Mouse (Mus musculus): ENCODE measurements at regions not wholly inside any gene's neighbourhood (a gene's known extent, or its start where the extent isn't known, plus 50 kb on each side); places are given as distances from the start of the nearest gene placed in this dataset.

GRCm38 (mm10) chr2:133436913-133437843 is 114.8 kb upstream of the Bmp2 start:
- no peak for ATAC-seq (ENCODE audit: poor library complexity, severe bottlenecking)

- ATAC-seq (ENCODE audit: poor library complexity, severe bottlenecking), result no peak
Measured at GRCm38 (mm10) chr2:133438018-133438417, 113.9 kb upstream of the Bmp2 start.

GRCm38 (mm10) chr2:133443024-133443423 is 108.9 kb upstream of the Bmp2 start:
- no peak for ATAC-seq (ENCODE audit: poor library complexity, severe bottlenecking)

GRCm38 (mm10) chr2:133443490-133443889 is 108.5 kb upstream of the Bmp2 start:
- ATAC-seq (ENCODE audit: poor library complexity, severe bottlenecking), result no peak

GRCm38 (mm10) chr2:133452947-133453346 is 99.0 kb upstream of the Bmp2 start:
- ATAC-seq (ENCODE audit: poor library complexity, severe bottlenecking), result no peak

GRCm38 (mm10) chr2:133455484-133456170 is 96.3 kb upstream of the Bmp2 start:
- ATAC-seq (ENCODE audit: poor library complexity, severe bottlenecking), result no peak

- no peak for ATAC-seq (ENCODE audit: poor library complexity, severe bottlenecking)
Measured at GRCm38 (mm10) chr2:133456785-133457184, 95.2 kb upstream of the Bmp2 start.

GRCm38 (mm10) chr2:133458735-133459134 is 93.2 kb upstream of the Bmp2 start:
- ATAC-seq (ENCODE audit: poor library complexity, severe bottlenecking), result peak; percentile 87

- ATAC-seq (ENCODE audit: poor library complexity, severe bottlenecking), result no peak
Measured at GRCm38 (mm10) chr2:133460814-133461213, 91.1 kb upstream of the Bmp2 start.

- no peak for ATAC-seq (ENCODE audit: poor library complexity, severe bottlenecking)
Measured at GRCm38 (mm10) chr2:133462378-133462777, 89.6 kb upstream of the Bmp2 start.

GRCm38 (mm10) chr2:133467170-133468168 is 84.5 kb upstream of the Bmp2 start:
- ATAC-seq (ENCODE audit: poor library complexity, severe bottlenecking), result peak; percentile 62

- ATAC-seq (ENCODE audit: poor library complexity, severe bottlenecking), result no peak
Measured at GRCm38 (mm10) chr2:133472966-133473744, 78.8 kb upstream of the Bmp2 start.

- ATAC-seq (ENCODE audit: poor library complexity, severe bottlenecking), result no peak
Measured at GRCm38 (mm10) chr2:133474174-133474573, 77.8 kb upstream of the Bmp2 start.

- 0 out of 2 replicates have a peak, but pooled peaks have one; percentile 17 for ATAC-seq (ENCODE audit: poor library complexity, severe bottlenecking)
Measured at GRCm38 (mm10) chr2:133480870-133481269, 71.1 kb upstream of the Bmp2 start.

GRCm38 (mm10) chr2:133481305-133481704 is 70.7 kb upstream of the Bmp2 start:
- no peak for ATAC-seq (ENCODE audit: poor library complexity, severe bottlenecking)

- no peak for ATAC-seq (ENCODE audit: poor library complexity, severe bottlenecking)
Measured at GRCm38 (mm10) chr2:133481785-133482184, 70.2 kb upstream of the Bmp2 start.

GRCm38 (mm10) chr2:133495443-133495842 is 56.5 kb upstream of the Bmp2 start:
- ATAC-seq (ENCODE audit: poor library complexity, severe bottlenecking), result peak; percentile 80

- ATAC-seq (ENCODE audit: poor library complexity, severe bottlenecking), result no peak
Measured at GRCm38 (mm10) chr2:133496389-133496788, 55.6 kb upstream of the Bmp2 start.

GRCm38 (mm10) chr2:133497071-133497470 is 54.9 kb upstream of the Bmp2 start:
- ATAC-seq (ENCODE audit: poor library complexity, severe bottlenecking), result no peak

Data from megakaryocyte, adult 5-6 weeks (primary cell).